Mouse (Mus musculus) heart, postnatal 0 days (tissue): ENCODE measurements at regions not wholly inside any gene's neighbourhood (a gene's known extent, or its start where the extent isn't known, plus 50 kb on each side); places are given as distances from the start of the nearest gene placed in this dataset.

Experiments used
- ATAC-seq: fragments of 200-750 bp; cut with Nextera tagmentation; 2 replicates; pipeline ENCODE4 v1.8.0; 2017; ENCODE audit warnings: low read depth, moderate number of reproducible peaks, moderate library complexity; ENCODE audit not compliant: insufficient read depth
- DNase-seq: peaks from one replicate; pipeline ENCODE4 v3.0.0-alpha.2; 2016; ENCODE audit warnings: low spot score
- H3K27ac ChIP-seq: fragments of 300-500 bp; sonication (generic); 2 replicates; pipeline ENCODE4 v1.5.1; 2014; ENCODE audit warnings: low read depth, mild to moderate bottlenecking
- H3K27me3 ChIP-seq: fragments of 300-500 bp; sonication (generic); 2 replicates; pipeline ENCODE4 v1.6.1; 2014; ENCODE audit warnings: low read length, mixed read lengths; ENCODE audit not compliant: control insufficient read depth, insufficient read depth
- H3K36me3 ChIP-seq: fragments of 300-500 bp; sonication (generic); replicated peaks from 2 replicates; pipeline ENCODE4 v1.6.1; 2014; ENCODE audit warnings: low read length, mixed read lengths; ENCODE audit not compliant: control insufficient read depth, insufficient read depth
- H3K4me1 ChIP-seq: fragments of 300-500 bp; sonication (generic); 2 replicates; pipeline ENCODE4 v1.6.1; 2014; ENCODE audit warnings: antibody characterized with exemption; ENCODE audit not compliant: control insufficient read depth, insufficient read depth
- H3K4me2 ChIP-seq: fragments of 300-500 bp; sonication (generic); 2 replicates; pipeline ENCODE4 v1.6.1; 2014; ENCODE audit warnings: low read depth, mild to moderate bottlenecking, low read length, moderate library complexity
- H3K4me3 ChIP-seq: fragments of 300-500 bp; sonication (generic); 2 replicates; pipeline ENCODE4 v1.5.1; 2014; ENCODE audit warnings: low read depth, low read length
- H3K9ac ChIP-seq: fragments of 300-500 bp; sonication (generic); replicated peaks from 2 replicates; pipeline ENCODE4 v1.6.1; 2014; ENCODE audit warnings: low read depth, low read length, mixed read lengths
- H3K9me3 ChIP-seq: fragments of 300-500 bp; sonication (generic); replicated peaks from 2 replicates; pipeline ENCODE4 v1.6.1; 2016; ENCODE audit warnings: low read length; ENCODE audit not compliant: control insufficient read depth
- CTCF ChIP-seq: IDR thresholded peaks from 2 replicates; pipeline ENCODE4 v1.5.1; 2016; ENCODE audit warnings: antibody characterized with exemption, control low read depth, low read depth
- EP300 ChIP-seq: IDR thresholded peaks from 2 replicates; pipeline ENCODE4 v1.6.1; 2016; ENCODE audit warnings: antibody characterized with exemption, low read depth
- WGBS: fragments of 180-500 bp; shearing (Covaris S2); extraction: QIAGEN DNeasy Blood & Tissue Kit; methylation state at CpG from one replicate; pipeline ENCODE4 v1.1.7; 2014; 5-methylcytosine and 5-hydroxymethylcytosine counted together

DNA sequence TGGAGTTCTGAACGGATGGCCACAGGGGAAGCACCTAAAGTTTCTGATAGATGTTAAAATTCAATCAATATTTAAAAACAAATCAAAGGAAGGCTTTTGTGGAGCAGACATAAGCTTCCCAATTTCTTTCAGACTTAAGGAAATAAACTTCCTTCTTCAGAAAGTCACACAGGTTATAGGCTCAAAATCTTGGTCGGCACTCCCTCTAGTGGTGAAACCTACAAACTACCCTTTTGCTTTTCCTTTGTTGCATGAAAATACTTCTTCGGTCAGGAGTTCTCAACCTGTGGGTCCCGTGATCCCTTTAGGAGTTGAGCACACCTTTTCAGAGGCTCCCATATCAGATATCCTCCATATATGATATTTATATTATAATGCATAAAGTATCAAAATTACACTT is 205.7 kb upstream of the Hs3st1 start:
- 22% methylated on average over 4 of the region's 4 CpGs for WGBS
- Histone ChIP-seq H3K9ac (no peak overlapping the region), H3K4me2 (no peak overlapping the region), H3K9me3 (no peaks in the 10 kb centered on the region), H3K27me3 (no peaks in the 10 kb centered on the region), H3K4me1 (no peaks in the 10 kb centered on the region), H3K27ac (no peak overlapping the region), H3K36me3 (no peaks in the 10 kb centered on the region), H3K4me3 (no peak overlapping the region)
- TF ChIP-seq CTCF = peak; percentile 70
- no peak for TF ChIP-seq EP300
- ATAC-seq (no peak), DNase-seq (peak; percentile 43)

DNA sequence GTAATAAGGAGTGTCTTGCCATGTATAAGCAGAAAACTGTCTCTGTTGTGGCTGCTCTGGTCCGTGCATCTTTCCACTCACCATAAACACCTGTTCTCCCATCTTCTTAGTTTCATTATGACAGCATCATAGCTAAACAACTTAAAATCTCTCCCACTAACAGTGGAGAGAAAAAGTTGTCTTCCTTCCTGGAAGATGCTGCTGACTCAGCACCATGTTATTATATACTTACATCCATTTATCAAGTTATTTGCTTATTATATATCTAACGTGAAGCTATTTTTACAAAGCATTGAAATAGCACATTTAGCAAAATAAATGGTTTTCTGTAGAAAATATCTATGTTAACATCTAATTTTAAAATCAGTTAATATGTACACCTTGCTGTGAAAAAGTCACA is 180.3 kb upstream of the Hs3st1 start:
- Histone ChIP-seq H3K4me3 (no peak overlapping the region), H3K9me3 (no peaks in the 10 kb centered on the region), H3K4me1 (no peaks in the 10 kb centered on the region), H3K9ac (no peak overlapping the region), H3K27ac (no peak overlapping the region), H3K27me3 (no peaks in the 10 kb centered on the region), H3K36me3 (no peaks in the 10 kb centered on the region), H3K4me2 (no peak overlapping the region)
- 68% methylated on average over 2 of the region's 2 CpGs for WGBS
- no peak for TF ChIP-seq CTCF
- no peak for TF ChIP-seq EP300
- no peak for DNase-seq
- no peak for ATAC-seq

DNA sequence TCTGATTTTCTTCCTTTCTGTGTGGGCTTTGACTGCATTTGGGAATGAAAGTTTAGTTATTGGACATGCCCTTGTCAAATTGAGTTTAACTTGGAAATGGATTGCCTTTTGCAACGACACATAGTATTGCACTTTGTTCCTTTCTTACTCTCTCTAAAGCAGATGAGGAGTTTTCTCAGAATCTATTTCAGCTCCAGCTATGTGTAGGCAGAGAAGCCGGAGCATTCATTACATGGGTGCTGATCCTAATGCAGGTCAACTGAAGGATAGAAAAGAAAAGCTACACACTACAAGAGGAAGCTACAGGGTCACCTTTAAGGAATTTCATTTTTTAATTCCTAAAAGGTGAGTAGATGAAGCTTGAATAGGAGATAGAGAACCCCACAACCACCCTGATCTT is 176.6 kb upstream of the Hs3st1 start:
- ATAC-seq = no peak
- Histone ChIP-seq H3K27me3 (no peaks in the 10 kb centered on the region), H3K4me1 (no peaks in the 10 kb centered on the region), H3K36me3 (no peaks in the 10 kb centered on the region), H3K9ac (no peak overlapping the region), H3K9me3 (no peaks in the 10 kb centered on the region), H3K4me2 (no peak overlapping the region), H3K4me3 (no peak overlapping the region), H3K27ac (no peak overlapping the region)
- TF ChIP-seq CTCF (no peak), EP300 (no peak)
- DNase-seq = no peak
- 79% methylated on average over 2 of the region's 2 CpGs for WGBS

DNA sequence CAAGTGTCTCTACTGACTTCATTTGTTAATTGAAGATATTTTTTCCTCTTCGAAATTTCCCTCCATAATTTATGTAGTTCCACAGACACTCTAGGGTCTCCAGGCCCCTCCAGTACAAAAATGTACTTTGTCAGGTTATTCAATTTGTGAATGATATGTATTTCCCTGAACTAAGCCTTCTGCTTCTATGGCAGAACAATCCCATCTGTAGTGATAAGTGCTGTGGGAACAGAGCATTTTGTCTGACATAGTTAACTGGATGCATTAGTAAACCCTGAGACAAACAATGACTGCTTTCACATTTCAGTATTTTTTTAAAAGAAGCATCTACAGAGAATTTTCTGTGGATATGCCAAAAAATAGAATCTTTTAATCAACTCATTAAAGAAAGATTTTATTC is 154.1 kb upstream of the Hs3st1 start:
- 62% methylated on average over 1 of the region's 1 CpGs for WGBS
- Histone ChIP-seq H3K27me3 (no peaks in the 10 kb centered on the region), H3K4me1 (no peaks in the 10 kb centered on the region), H3K9me3 (no peaks in the 10 kb centered on the region), H3K9ac (no peak overlapping the region), H3K4me3 (no peak overlapping the region), H3K36me3 (no peaks in the 10 kb centered on the region), H3K4me2 (no peak overlapping the region), H3K27ac (no peak overlapping the region)
- ATAC-seq (no peak), DNase-seq (no peak)
- TF ChIP-seq CTCF (no peak), EP300 (no peak)

DNA sequence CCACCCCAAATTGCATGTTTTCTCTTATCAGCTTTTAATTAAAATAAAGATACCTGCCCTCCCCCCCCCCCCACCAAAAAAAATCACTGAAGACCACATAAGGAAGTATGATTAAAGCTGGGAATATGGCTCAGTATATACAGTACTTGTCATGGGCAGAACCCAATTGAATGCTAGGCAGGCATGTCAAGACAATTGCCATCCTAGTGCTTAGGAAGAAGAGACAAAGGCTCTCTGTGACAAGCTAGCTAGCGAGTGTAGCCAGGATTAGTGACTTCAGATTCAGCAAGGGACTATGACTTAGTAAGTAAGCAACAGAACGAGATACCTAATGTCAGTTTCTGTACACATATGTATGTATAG is 116.4 kb upstream of the Hs3st1 start:
- H3K36me3 ChIP-seq = no peaks in the 10 kb centered on the region
- no peaks in the 10 kb centered on the region for H3K9me3 ChIP-seq
- no peak overlapping the region for H3K27ac ChIP-seq
- WGBS = 80% methylated on average over 2 of the region's 2 CpGs
- TF ChIP-seq CTCF (no peak), EP300 (no peak)
- no peak for ATAC-seq
- H3K4me3 ChIP-seq = no peak overlapping the region
- DNase-seq = no peak
- H3K27me3 ChIP-seq = no peaks in the 10 kb centered on the region
- no peak overlapping the region for H3K4me2 ChIP-seq
- H3K9ac ChIP-seq = no peak overlapping the region
- H3K4me1 ChIP-seq = no peaks in the 10 kb centered on the region

DNA sequence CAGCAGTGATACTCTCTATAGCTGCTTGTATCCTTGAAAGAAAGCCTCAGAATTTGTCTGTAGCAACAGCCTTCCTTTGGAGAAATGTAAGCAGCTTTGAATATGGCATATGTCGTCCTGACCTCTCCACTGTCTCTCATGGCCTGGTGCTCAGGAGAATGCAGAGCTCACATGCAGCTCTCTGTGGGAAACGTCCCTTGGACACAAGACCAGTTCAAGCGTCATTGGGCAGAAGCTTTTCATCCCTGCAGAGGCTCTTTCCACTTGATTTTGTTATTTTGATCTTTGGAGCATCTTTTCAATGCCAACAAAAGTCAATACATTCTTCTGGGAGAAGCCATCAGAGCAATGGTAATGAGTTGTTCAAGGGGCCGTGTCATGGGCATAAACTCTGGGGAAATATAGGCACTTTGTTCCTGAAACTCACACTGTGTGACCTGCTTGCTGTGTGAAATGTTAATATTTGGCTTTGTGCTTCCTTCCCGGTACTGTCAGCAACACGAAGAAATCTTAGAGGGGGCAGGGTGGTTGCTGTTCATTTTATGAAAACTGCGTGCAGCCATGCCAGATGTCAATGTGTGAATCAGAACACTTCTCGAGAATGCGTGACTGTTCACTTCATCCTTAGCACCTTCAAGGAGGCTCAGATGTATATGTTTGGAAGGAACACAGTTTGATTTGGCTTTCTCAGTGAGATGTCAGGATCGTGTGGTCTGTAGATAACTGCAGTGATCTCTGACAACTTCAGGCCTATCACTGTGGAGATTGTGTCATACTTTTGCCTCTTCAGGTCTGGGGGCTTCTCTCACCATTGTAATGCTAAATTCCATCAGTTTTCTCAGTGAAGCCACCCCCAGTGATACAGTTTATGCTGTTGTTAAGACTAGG is 115.8 kb upstream of the Hs3st1 start:
- DNase-seq (no peak), ATAC-seq (no peak)
- no peaks in the 10 kb centered on the region for H3K27me3 ChIP-seq
- H3K36me3 ChIP-seq = no peaks in the 10 kb centered on the region
- H3K4me2 ChIP-seq = no peak overlapping the region
- H3K27ac ChIP-seq = no peak overlapping the region
- H3K9ac ChIP-seq = no peak overlapping the region
- TF ChIP-seq CTCF (no peak), EP300 (no peak)
- H3K4me1 ChIP-seq = no peaks in the 10 kb centered on the region
- no peaks in the 10 kb centered on the region for H3K9me3 ChIP-seq
- H3K4me3 ChIP-seq = no peak overlapping the region
- WGBS = 66% methylated on average over 10 of the region's 10 CpGs
